Mouse (Mus musculus): ENCODE data around the gene Ing4.

DNA sequence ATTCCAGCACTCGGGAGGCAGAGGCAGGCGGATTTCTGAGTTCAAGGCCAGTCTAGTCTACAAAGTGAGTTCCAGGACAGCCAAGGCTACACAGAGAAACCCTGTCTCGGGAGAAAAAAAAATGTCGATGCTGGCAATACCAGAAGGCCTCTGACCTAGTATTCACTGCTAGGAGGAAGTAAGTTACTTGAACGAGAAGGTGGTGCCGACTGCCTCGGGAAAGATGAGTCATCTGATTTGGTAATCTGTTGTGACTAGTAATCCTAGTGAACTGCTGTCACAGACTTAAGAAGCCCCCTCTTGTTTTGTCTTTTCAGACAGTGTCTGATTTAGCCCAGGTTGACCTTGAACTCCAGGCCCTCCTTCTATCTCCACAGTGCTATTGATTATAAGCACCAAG, 1.5 kb downstream of the Ing4 start:
- TF ChIP-seq CHD2 (IDR thresholded peaks at IDR 0.05; ENCODE audit: low read depth, low read length) (no peak), ZNF384 (IDR thresholded peaks at IDR 0.05; ENCODE audit: low read depth, low read length) (no peak)

Data from ES-E14 (cell line).